19 mouse cellular contexts compared by ENCODE assay signal in genomic region chrX:94863123-94863522, GRCm38 (mm10).
DNase-seq lines count a peak whose midpoint lies in the region; ATAC-seq and TF ChIP-seq lines count a peak whose summit lies in the region.
"Had no signal": no experiment of that assay in that cellular context is flagged by ENCODE, and none has a peak within 500 bp of the region (broad histone marks: within the 10 kb centered on the region; RNA-seq: fewer than 3 reads in every experiment).

No protein-coding gene starts in this region.

- H3K9me3 ChIP-seq in G1E (replicated peaks), result no peaks in the 10 kb centered on the region
- no peaks in the 10 kb centered on the region for H3K9me3 ChIP-seq in liver, embryonic 16.5 days (replicated peaks; ENCODE audit: control insufficient read depth, low read length)
- no peaks in the 10 kb centered on the region for H3K9me3 ChIP-seq in midbrain, embryonic 16.5 days (replicated peaks; ENCODE audit: control insufficient read depth, low read length, poor library complexity, severe bottlenecking)
- H3K9me3 ChIP-seq: midbrain, embryonic 12.5 days had no signal

- 21% methylated on average over 1 of the region's 1 CpGs for WGBS in liver, embryonic 16.5 days (ENCODE audit: insufficient replicate concordance)
- 43% methylated on average over 1 of the region's 1 CpGs for WGBS in midbrain, embryonic 16.5 days

- no peaks in the 10 kb centered on the region for H3K27me3 ChIP-seq in G1E (ENCODE audit: insufficient read depth, low read length)
- H3K27me3 ChIP-seq in liver, embryonic 16.5 days (ENCODE audit: control insufficient read depth, insufficient read depth, low read depth, low read length), result no peaks in the 10 kb centered on the region
- H3K27me3 ChIP-seq in midbrain, embryonic 16.5 days (ENCODE audit: control insufficient read depth, insufficient read depth, low read depth, low read length), result no peaks in the 10 kb centered on the region
- H3K27me3 ChIP-seq: midbrain, embryonic 12.5 days had no signal

- no peaks in the 10 kb centered on the region for H3K36me3 ChIP-seq in G1E (replicated peaks)
- no peaks in the 10 kb centered on the region for H3K36me3 ChIP-seq in liver, embryonic 16.5 days (ENCODE audit: control insufficient read depth, insufficient read depth)
- H3K36me3 ChIP-seq in midbrain, embryonic 16.5 days (ENCODE audit: control insufficient read depth, insufficient read depth, low read length), result no peaks in the 10 kb centered on the region
- H3K36me3 ChIP-seq: midbrain, embryonic 12.5 days had no signal

- no peak for TF ChIP-seq CTCF in G1E (IDR thresholded peaks at IDR 0.05; ENCODE audit: low read depth, low read length)

- no peak overlapping the region for H3K4me3 ChIP-seq in G1E (ENCODE audit: low read depth, low read length)
- H3K4me3 ChIP-seq in liver, embryonic 16.5 days (ENCODE audit: low read depth, low read length), result peak overlapping the region; percentile 22; the same call in 1 of the 2 replicates
- no peak overlapping the region for H3K4me3 ChIP-seq in midbrain, embryonic 16.5 days (ENCODE audit: low read depth, low read length)
- H3K4me3 ChIP-seq: heart, adult 2 months; left cerebral cortex, adult 2 months; midbrain, embryonic 12.5 days; myocyte had no signal

- H3K27ac ChIP-seq in liver, embryonic 16.5 days (ENCODE audit: low read length), result peak overlapping the region; percentile 95
- no peak overlapping the region for H3K27ac ChIP-seq in midbrain, embryonic 16.5 days (ENCODE audit: low read length)
- H3K27ac ChIP-seq: heart, adult 2 months; left cerebral cortex, adult 2 months; midbrain, embryonic 12.5 days had no signal

- peak overlapping the region; percentile 31; the same call in 1 of the 2 replicates for H3K9ac ChIP-seq in liver, embryonic 16.5 days (ENCODE audit: low read depth, low read length)
- no peak overlapping the region for H3K9ac ChIP-seq in midbrain, embryonic 16.5 days (ENCODE audit: low read depth, low read length)
- H3K9ac ChIP-seq: midbrain, embryonic 12.5 days had no signal

- DNase-seq in 3T3-L1 (ENCODE audit: low read depth, low spot score), result peak; percentile 42
- peak; percentile 9 for DNase-seq in G1E (ENCODE audit: low spot score)
- no peak for DNase-seq in thymus, postnatal 25 days
- no peak for DNase-seq in urinary bladder, postnatal 10 days (ENCODE audit: low spot score)
- DNase-seq: cerebellum, adult 9-10 months; embryo, embryonic 11 days; heart, adult 2 months; heart, postnatal 36 days; lung, postnatal 10 days; retina, postnatal 1 day; thymus, adult 18-20 months had no signal

- peak; percentile 79 for ATAC-seq in G1E (ENCODE audit: extremely low read depth, insufficient number of reproducible peaks, low FRiP score, poor library complexity, severe bottlenecking)
- ATAC-seq in erythroblast, adult 5-6 weeks (replicated peaks; ENCODE audit: low FRiP score, poor library complexity, severe bottlenecking), result peak; percentile 94
- peak; percentile 95 for ATAC-seq in liver, embryonic 16.5 days (ENCODE audit: low read depth)
- ATAC-seq in midbrain, embryonic 16.5 days, result no peak
- ATAC-seq: activated CD4-positive, CD25-positive, alpha-beta regulatory T cell, adult 4 months; forebrain, embryonic 16.5 days had no signal

- H3K4me1 ChIP-seq in G1E (ENCODE audit: insufficient read depth, low read depth, low read length), result peaks cover 13% of the 10 kb centered on the region
- H3K4me1 ChIP-seq in liver, embryonic 16.5 days (ENCODE audit: control insufficient read depth, low read depth, low read length), result peaks cover 4% of the 10 kb centered on the region
- H3K4me1 ChIP-seq in midbrain, embryonic 16.5 days (ENCODE audit: control insufficient read depth, insufficient read depth, low read length), result no peaks in the 10 kb centered on the region
- H3K4me1 ChIP-seq: midbrain, embryonic 12.5 days had no signal

- peak overlapping the region; percentile 53 for H3K4me2 ChIP-seq in liver, embryonic 16.5 days (ENCODE audit: low read depth, low read length)
- no peak overlapping the region for H3K4me2 ChIP-seq in midbrain, embryonic 16.5 days (ENCODE audit: low read length)
- H3K4me2 ChIP-seq: midbrain, embryonic 12.5 days had no signal

Comparison
In these comparisons a context has a peak if more than half of its experiments do, and no peak if none do; other contexts are left out.
1. DNase-seq: peak in 3T3-L1 (single experiment) and G1E (single experiment); none in thymus, postnatal 25 days (single experiment) and urinary bladder, postnatal 10 days (single experiment).